Mouse (Mus musculus): ENCODE data around the gene Chrna4.

- TF ChIP-seq CTCF (IDR thresholded peaks at IDR 0.05 in 2 of 3, conservative IDR thresholded peaks at IDR 0.05 in 1 of 3; ENCODE audit: control insufficient read depth in 1 of 3, insufficient read depth in 1 of 3, low read depth in 2 of 3, low read length in 3 of 3, poor library complexity in 1 of 3, severe bottlenecking in 1 of 3) = no peak
- TF ChIP-seq GABPA (IDR thresholded peaks at IDR 0.05; ENCODE audit: low read depth, low read length) = no peak
- no peak for TF ChIP-seq EP300 (IDR thresholded peaks at IDR 0.05; ENCODE audit: low read depth in 1 of 2, low read length in 2 of 2)
- TF ChIP-seq E2F4 (IDR thresholded peaks at IDR 0.05; ENCODE audit: borderline replicate concordance, low read depth, low read length) = no peak
- no peak for TF ChIP-seq GATA1 (IDR thresholded peaks at IDR 0.05; ENCODE audit: low read depth, low read length)
- TF ChIP-seq ZKSCAN1 (IDR thresholded peaks at IDR 0.05; ENCODE audit: low read depth, low read length) = no peak
- no peak for TF ChIP-seq MEF2A (IDR thresholded peaks at IDR 0.05; ENCODE audit: extremely low read depth, insufficient replicate concordance, low read depth, low read length, poor library complexity, severe bottlenecking)
- no peak for TF ChIP-seq POLR2A (IDR thresholded peaks at IDR 0.05; ENCODE audit: control insufficient read depth in 1 of 2, insufficient read depth in 1 of 2, low read depth in 1 of 2, low read length in 2 of 2, poor library complexity in 1 of 2)
Measured at GRCm38 (mm10) chr2:180996905-180997304, 46.4 kb downstream of the Chrna4 start.
